Mouse (Mus musculus): ENCODE measurements around the gene Cog1.
A peak's percentile ranks its signal among the peaks of the same experiment; 100 is the strongest.
"Not testable (repeated sequence)": the region's sequence is repeated elsewhere in the genome, so short reads cannot be mapped to it uniquely, and the experiment has no call there.

Cog1 gene

GRCm38 (mm10) chr11:113632303-113632702, 16.7 kb upstream of the Cog1 start:
- no peak for DNase-seq (ENCODE audit: low spot score)

GRCm38 (mm10) chr11:113633398-113633797, 15.6 kb upstream of the Cog1 start:
- DNase-seq (ENCODE audit: low spot score) = no peak

- no peak for DNase-seq (ENCODE audit: low spot score)
Measured at GRCm38 (mm10) chr11:113634699-113635121, 14.3 kb upstream of the Cog1 start.

DNA sequence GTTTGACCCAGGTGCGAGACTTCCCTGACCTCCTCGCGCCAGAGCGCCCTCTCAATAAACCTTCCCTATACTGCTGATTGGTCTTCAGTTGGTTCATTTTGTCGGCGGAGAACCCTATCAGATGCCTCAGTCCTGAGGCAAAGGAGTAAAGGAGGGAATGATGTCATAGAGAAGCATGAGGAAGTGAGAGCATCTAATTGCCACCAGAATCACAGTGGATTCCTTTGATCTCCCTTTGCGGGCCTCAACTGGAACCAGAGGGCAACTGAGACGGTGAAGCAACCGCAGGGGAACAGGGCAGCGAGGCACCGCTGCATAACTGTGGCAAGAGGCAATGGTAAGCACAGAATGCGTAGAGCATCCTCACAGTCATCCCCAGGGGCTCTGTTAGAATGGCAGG, 10.3 kb upstream of the Cog1 start:
- no peak for DNase-seq (ENCODE audit: low spot score)

GRCm38 (mm10) chr11:113645181-113645580, 3.8 kb upstream of the Cog1 start:
- no peak for DNase-seq (ENCODE audit: low spot score)

DNA sequence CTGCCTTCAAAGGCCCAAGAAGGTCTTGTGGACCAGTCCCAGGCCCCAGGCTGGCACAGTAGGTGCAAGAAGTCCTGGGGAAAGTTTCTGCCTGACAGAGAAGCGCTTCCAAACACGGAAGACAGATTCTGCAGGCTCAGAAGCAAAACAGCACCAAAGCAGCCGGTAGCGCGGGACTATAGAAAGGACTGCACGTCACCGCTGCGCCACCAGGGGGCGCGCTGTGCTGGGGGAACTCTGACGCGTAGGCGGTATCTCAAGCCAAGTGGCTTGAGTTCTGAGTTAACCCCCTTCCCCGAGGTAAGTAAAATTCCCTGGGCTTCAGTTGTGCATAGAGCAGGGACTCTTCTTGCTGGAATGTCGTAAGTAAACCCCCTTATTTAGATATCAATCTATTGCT, 817 bp upstream of the Cog1 start:
- DNase-seq (ENCODE audit: low spot score) = peak; percentile 56

DNA sequence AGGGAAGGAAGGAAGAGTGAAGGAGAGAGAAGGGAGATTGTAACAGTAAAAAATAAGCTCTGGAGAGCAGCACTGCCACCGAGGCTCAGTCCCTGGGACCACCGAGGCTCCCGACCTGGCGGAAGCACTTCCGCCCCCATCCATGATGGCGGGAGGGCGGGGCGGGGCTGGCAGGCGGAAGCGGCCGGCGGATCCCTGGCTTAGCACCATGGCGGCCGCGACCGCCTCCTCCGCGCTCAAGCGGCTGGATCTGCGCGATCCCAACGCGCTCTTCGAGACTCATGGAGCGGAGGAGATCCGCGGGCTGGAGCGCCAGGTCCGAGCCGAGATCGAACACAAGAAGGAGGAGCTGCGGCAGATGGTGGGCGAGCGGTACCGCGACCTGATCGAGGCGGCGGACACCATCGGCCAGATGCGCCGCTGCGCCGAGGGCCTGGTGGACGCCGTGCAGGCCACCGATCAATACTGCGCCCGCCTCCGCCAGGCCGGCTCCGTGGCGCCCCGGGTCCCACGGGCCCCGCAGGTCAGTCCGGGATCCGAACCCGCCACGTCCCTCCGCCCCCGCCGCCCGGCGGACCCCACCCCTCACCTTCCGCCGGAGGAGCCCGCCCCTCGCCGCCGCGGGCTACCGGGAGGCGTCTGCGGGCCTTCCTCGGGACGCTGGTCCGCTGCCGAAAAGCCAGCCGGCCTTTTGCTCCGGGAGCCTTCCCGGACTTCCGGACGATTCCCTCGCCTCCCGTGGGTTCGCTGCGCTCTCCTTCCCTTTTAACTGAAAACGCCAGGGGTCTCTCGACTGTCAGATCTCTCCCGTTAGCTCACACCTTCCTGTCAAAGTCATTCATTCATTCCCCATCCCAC, 613 bp downstream of the Cog1 start, which contains the start of gene Slc39a11:
Slc39a11 (minus strand) TSS at position 727 of the 858 bp plus-strand sequence.
- DNase-seq (ENCODE audit: low spot score) = no peak

DNA sequence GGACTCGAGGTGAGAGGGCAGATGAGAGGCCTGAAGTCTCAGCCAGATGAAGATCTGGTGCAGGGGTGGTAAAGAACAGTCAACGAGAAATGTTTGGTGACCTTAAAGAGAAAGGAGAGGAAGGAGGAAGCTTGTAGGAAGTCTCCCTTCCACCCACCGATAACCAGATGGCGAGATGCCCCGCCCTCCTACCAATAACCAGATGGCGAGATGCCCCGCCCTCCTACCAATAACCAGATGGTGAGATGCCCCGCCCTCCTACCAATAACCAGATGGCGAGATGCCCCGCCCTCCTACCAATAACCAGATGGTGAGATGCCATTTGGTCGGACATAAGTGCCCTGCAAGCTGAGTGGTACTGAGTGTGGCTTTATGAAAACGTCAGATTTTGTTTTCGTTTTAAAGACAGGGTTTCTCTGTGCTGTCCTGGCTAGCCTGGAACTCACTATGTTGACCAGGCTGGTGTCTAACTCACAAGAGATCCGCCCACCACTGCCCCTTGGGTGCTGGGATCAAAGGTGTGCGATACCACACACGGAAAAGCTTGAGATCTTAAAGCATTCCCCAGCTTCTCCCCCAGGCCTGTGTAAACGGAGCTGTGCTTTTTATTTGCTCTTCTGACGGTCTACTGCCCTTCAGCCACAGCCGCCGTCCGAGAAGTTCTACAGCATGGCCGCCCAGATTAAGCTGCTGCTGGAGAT, 2.4 kb downstream of the Cog1 start:
- no peak for DNase-seq (ENCODE audit: low spot score)

DNA sequence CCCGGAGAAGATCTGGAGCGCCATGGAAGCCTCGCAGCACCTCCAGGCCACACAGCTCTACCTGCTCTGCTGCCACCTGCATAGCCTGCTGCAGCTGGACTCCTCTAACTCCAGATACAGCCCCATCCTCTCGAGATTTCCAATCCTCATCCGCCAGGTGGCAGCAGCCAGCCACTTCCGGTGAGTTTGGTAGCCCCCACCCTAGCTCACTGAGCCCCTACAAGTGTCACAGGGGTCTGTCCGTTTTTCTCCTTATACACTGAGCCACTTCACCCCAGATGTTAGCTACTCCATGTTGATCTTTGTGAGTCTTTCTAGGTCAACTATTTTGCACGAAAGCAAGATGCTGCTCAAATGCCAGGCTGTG, 2.9 kb downstream of the Cog1 start:
- no peak for DNase-seq (ENCODE audit: low spot score)

GRCm38 (mm10) chr11:113652516-113652915, 3.5 kb downstream of the Cog1 start:
- DNase-seq (ENCODE audit: low spot score) = no peak

DNA sequence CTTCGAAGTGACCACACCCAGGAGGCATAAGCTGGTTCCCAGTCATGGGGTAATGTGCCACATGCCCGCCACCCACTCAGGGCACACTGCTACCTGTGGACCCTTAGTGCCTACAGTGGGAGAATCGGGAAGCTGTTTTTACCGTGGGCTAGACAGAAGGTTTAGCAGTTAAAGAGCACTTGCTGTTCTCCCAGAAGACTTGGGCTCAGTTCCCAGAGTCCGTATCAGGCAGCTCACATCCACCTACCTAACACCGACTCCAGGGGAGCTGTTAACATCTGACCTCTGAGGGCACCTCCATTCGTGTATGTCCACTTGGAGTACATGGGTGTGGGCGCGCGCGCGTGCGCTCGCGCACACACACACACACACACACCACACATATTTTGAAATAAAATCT, 5.1 kb downstream of the Cog1 start:
- DNase-seq (ENCODE audit: low spot score) = no peak

GRCm38 (mm10) chr11:113654561-113655270, 5.7 kb downstream of the Cog1 start:
- no peak for DNase-seq (ENCODE audit: low spot score)

DNA sequence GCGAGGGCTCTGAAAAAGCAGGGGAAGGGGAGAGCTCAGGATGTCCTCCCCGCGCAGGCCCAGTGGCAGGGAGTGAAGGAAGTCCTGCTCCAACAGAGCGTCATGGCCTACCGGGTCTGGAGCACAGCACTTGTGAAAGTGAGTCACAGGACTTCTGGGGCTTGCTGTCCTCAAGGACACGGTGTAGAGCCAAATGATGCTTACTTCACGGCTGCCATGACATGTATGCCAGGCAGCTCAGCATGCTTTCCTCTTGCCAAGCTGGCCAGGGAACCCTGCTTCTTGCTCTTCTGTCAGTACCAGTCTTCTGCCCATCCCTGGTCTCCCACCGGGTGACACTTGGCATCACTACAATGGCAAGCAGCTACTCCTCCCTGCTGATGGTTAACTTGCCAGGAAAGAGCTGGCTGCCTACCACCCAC, 7.6 kb downstream of the Cog1 start:
- no peak for DNase-seq (ENCODE audit: low spot score)

GRCm38 (mm10) chr11:113657221-113657620, 8.3 kb downstream of the Cog1 start:
- no peak for DNase-seq (ENCODE audit: low spot score)

DNA sequence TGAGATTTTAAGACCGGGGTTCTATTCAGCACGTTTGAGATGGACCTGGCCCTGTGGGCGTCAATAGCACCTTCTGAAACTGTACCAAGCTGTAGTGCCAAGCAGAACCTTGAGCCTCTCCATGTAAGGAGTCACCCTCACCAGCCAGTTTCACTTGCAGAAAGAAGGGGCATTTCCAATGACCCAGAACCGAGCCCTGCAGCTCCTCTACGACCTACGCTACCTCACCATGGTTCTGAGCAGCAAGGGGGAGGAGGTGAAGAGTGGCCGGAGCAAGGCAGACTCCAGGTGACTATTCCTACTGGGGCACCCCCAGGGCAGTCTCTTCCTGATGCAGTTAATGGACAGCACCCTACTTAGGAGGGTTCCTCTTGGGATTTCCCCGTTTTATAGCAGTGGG, 9.3 kb downstream of the Cog1 start:
- DNase-seq (ENCODE audit: low spot score) = no peak

DNA sequence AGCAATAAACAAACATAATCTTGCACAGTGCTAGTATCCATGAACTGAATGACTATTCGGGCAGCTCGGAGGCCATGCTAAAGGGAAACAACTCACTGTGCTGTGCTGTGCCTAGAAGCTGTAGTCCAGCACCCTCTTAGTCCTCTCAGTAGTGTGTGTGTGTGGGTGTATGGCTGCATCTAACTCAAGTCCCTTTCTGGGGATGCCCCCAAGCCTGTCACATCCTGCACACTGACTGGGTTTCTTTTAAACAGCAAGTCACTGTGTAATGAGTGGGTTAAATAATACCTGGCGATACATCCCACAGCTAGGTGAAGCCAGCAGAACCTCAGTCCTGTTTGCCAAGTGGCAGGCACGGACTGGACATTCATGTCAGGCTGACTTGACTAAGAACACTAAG, 9.8 kb downstream of the Cog1 start:
- DNase-seq (ENCODE audit: low spot score) = no peak

- not testable (repeated sequence) for DNase-seq (ENCODE audit: low spot score)
Measured at GRCm38 (mm10) chr11:113660213-113660612, 11.2 kb downstream of the Cog1 start.

DNA sequence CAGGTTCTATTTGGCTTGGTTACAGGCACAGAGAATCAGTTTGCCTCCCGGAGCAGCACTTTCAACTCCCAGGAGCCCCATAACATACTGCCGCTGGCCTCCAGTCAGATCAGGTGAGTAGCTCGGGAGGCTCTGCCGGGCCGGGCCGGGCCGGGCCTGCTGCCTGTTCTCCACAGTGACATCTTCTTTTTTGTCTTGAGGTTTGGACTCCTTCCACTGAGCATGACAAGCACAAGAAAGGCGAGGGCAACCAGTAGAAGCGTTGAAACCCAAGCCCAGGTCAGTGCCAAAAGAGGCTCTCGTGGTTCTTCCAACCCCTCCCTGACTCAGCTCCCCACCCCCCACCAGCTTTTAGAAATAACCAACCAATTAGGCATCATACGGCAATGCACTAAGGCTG, 12.0 kb downstream of the Cog1 start:
- no peak for DNase-seq (ENCODE audit: low spot score)

GRCm38 (mm10) chr11:113661835-113662351, 12.9 kb downstream of the Cog1 start:
- DNase-seq (ENCODE audit: low spot score) = no peak

- DNase-seq (ENCODE audit: low spot score) = no peak
Measured at GRCm38 (mm10) chr11:113664279-113664678, 15.3 kb downstream of the Cog1 start.

DNA sequence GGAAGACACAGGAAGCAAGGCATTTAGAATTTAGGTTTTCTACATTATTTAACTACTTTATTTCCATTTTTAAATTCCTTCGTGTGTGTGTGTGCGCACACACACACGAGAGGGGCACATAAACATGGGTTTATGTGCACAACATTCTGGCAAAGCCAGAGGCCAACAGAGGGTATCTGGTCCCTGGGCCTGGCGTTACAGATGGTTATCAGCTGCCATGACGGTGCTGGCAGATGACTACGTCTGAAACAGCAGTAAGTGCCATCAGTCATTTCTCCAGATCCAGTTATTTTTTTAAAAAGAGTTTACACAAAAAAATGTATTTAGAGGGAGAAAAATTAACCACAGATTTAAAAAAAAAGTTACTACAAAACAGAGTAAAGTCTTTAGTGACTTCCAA, 17.2 kb downstream of the Cog1 start:
- no peak for DNase-seq (ENCODE audit: low spot score)

DNA sequence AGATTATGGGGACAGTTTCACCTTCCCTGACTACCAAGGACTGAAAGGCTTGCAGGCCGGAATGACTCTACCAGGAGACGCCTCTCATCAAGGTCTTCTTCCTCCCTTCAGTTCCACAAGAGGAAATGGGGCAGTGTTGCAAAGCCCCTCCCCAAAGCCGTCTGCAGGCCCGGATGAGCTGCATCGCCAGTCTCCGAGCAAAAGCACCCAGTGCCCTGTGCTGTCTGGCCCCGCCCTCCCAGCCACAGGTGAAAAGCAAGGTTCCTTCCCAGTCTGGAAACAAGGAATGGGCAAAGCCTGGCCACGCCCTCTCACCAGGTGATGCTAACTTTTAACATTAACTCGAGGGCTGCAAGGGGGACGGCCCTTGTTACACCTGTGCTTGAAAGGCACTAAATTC, 17.7 kb downstream of the Cog1 start:
- DNase-seq (ENCODE audit: low spot score) = no peak

DNA sequence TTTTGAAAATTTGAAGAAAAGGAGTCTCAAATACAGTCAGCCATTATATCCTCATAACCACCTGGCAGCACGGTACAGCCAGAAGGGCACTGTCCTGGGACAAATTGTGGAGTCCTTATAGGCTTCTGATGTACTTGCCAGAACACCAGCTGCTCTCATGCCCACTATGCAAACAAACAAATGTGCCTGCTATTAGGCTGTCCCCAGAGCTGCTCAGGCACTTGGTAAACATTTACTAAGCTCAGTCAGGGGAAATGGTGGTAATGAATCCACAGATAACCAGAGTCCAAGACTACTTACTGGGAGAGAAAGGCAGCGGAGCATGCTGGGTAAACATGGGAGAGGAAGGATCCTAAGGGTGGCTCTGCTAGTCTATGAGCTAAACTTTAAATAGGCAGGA, 18.2 kb downstream of the Cog1 start:
- no peak for DNase-seq (ENCODE audit: low spot score)
